Mouse (Mus musculus): ENCODE results near the gene Tnip2. TPM values are rescaled to one million over a fixed set of nuclear protein-coding genes. Genes with fewer than 3 reads are reported as not detected.

Gene Tnip2
- polyA plus RNA-seq, 1 experiment from 2014 or later: 9.6 TPM

GRCm38 (mm10) chr5:34458994-34459393 lies 54.8 kb downstream of the Tnip2 start:
- H3K36me3 ChIP-seq: peaks cover 94% of the 10 kb centered on the region
- no peak overlapping the region for H3K4me3 ChIP-seq (replicated peaks)
- no peak overlapping the region for H3K27ac ChIP-seq
- no peak for ATAC-seq (ENCODE audit: insufficient number of reproducible peaks, insufficient read depth, low FRiP score, low TSS enrichment, low read depth)
- H3K27me3 ChIP-seq: no peaks in the 10 kb centered on the region
- no peaks in the 10 kb centered on the region for H3K9me3 ChIP-seq
- H3K4me1 ChIP-seq (replicated peaks): no peaks in the 10 kb centered on the region
- H3K9ac ChIP-seq (replicated peaks): no peak overlapping the region
- H3K4me2 ChIP-seq: no peak overlapping the region
- WGBS: 89% methylated on average over 1 of the region's 1 CpGs

- WGBS: 88% methylated on average over 9 of the region's 9 CpGs
- Histone ChIP-seq H3K9ac (replicated peaks) (no peak overlapping the region), H3K27me3 (no peaks in the 10 kb centered on the region), H3K36me3 (peaks cover 81% of the 10 kb centered on the region), H3K27ac (no peak overlapping the region), H3K9me3 (no peaks in the 10 kb centered on the region), H3K4me3 (replicated peaks) (no peak overlapping the region), H3K4me1 (replicated peaks) (no peaks in the 10 kb centered on the region), H3K4me2 (no peak overlapping the region)
- no peak for ATAC-seq (ENCODE audit: insufficient number of reproducible peaks, insufficient read depth, low FRiP score, low TSS enrichment, low read depth)
These were observed 67.6 kb downstream of the Tnip2 start for GRCm38 (mm10) chr5:34446207-34446606.

Other genes starting within 250 kb of the Tnip2 start
- 1.4 and 2.0 TPM in 2 replicates for gene Zfyve28, start 225.5 kb downstream of the Tnip2 start, polyA plus RNA-seq (2016; fragmentation: Nextera tagmentation; extraction: Ambion mirVana)
- gene Cfap99, start 225.4 kb downstream of the Tnip2 start, polyA plus RNA-seq (2016; fragmentation: Nextera tagmentation; extraction: Ambion mirVana): not detected in 2 replicates
- gene Rnf4, start 177.7 kb downstream of the Tnip2 start, polyA plus RNA-seq (2016; fragmentation: Nextera tagmentation; extraction: Ambion mirVana): 181 TPM in 2 replicates
- 13.7 and 19.8 TPM in 2 replicates for gene Fam193a, start 144.1 kb downstream of the Tnip2 start, polyA plus RNA-seq (2016; fragmentation: Nextera tagmentation; extraction: Ambion mirVana)
- gene Sh3bp2, start 11.8 kb upstream of the Tnip2 start, polyA plus RNA-seq (2016; fragmentation: Nextera tagmentation; extraction: Ambion mirVana): 9.7 and 12.0 TPM in 2 replicates
- gene Add1, start 59.7 kb upstream of the Tnip2 start, polyA plus RNA-seq (2016; fragmentation: Nextera tagmentation; extraction: Ambion mirVana): 173 and 189 TPM in 2 replicates
- gene Mfsd10, start 123.2 kb upstream of the Tnip2 start, polyA plus RNA-seq (2016; fragmentation: Nextera tagmentation; extraction: Ambion mirVana): 107 and 120 TPM in 2 replicates
- gene Nop14, start 146.2 kb upstream of the Tnip2 start, polyA plus RNA-seq (2016; fragmentation: Nextera tagmentation; extraction: Ambion mirVana): 30.9 and 32.7 TPM in 2 replicates
- 4.0 and 4.3 TPM in 2 replicates for gene Grk4, start 146.4 kb upstream of the Tnip2 start, polyA plus RNA-seq (2016; fragmentation: Nextera tagmentation; extraction: Ambion mirVana)
- 18.2 and 18.5 TPM in 2 replicates for gene Htt, start 247.7 kb upstream of the Tnip2 start, polyA plus RNA-seq (2016; fragmentation: Nextera tagmentation; extraction: Ambion mirVana)

All from limb, embryonic 12.5 days (tissue).